Mouse (Mus musculus) kidney, postnatal 0 days (tissue): ENCODE measurements around the gene Smarca2. TPM values are rescaled to one million over a fixed set of nuclear protein-coding genes. Genes with fewer than 3 reads are reported as not detected.

ENCODE experiments used
- ATAC-seq: fragments of 200-750 bp; cut with Nextera tagmentation; replicated peaks from 2 replicates; pipeline ENCODE4 v1.8.0; 2017; ENCODE audit warnings: low read depth, moderate number of reproducible peaks, moderate TSS enrichment, moderate library complexity; ENCODE audit not compliant: low FRiP score
- DNase-seq: peaks from one replicate; pipeline ENCODE4 v3.0.0-alpha.2; 2016; ENCODE audit warnings: low spot score
- H3K27ac ChIP-seq: fragments of 300-500 bp; sonication (generic); 2 replicates; pipeline ENCODE4 v1.5.1; 2014; ENCODE audit warnings: mild to moderate bottlenecking
- H3K27me3 ChIP-seq: fragments of 300-500 bp; sonication (generic); 2 replicates; pipeline ENCODE4 v1.6.1; 2014; ENCODE audit warnings: low read length, mixed read lengths; ENCODE audit not compliant: insufficient read depth
- H3K36me3 ChIP-seq: fragments of 300-500 bp; sonication (generic); 2 replicates; pipeline ENCODE4 v1.6.1; 2014; ENCODE audit warnings: low read length, mixed read lengths; ENCODE audit not compliant: insufficient read depth
- H3K4me1 ChIP-seq: fragments of 300-500 bp; sonication (generic); replicated peaks from 2 replicates; pipeline ENCODE4 v1.6.1; 2014; ENCODE audit warnings: antibody characterized with exemption, low read length, mixed read lengths; ENCODE audit not compliant: insufficient read depth
- H3K4me2 ChIP-seq: fragments of 300-500 bp; sonication (generic); 2 replicates; pipeline ENCODE4 v1.6.1; 2014; ENCODE audit warnings: mild to moderate bottlenecking, low read length, moderate library complexity, mixed read lengths
- H3K4me3 ChIP-seq: fragments of 300-500 bp; sonication (generic); replicated peaks from 2 replicates; pipeline ENCODE4 v1.5.1; 2014; ENCODE audit warnings: low read depth, low read length
- H3K9ac ChIP-seq: fragments of 300-500 bp; sonication (generic); 2 replicates; pipeline ENCODE4 v1.6.1; 2014; ENCODE audit warnings: low read depth, low read length
- H3K9me3 ChIP-seq: fragments of 300-500 bp; sonication (generic); replicated peaks from 2 replicates; pipeline ENCODE4 v1.6.1; 2016; ENCODE audit warnings: low read length, inconsistent platforms, mixed read lengths
- CTCF ChIP-seq: IDR thresholded peaks from 2 replicates; pipeline ENCODE4 v1.5.1; 2016; ENCODE audit warnings: antibody characterized with exemption, low read depth, mild to moderate bottlenecking, moderate library complexity
- WGBS: fragments of 180-500 bp; shearing (Covaris S2); extraction: QIAGEN DNeasy Blood & Tissue Kit; methylation state at CpG from one replicate; pipeline ENCODE4 v1.1.7; 2014; 5-methylcytosine and 5-hydroxymethylcytosine counted together
- polyA plus RNA-seq: library from polyadenylated mRNA; unstranded; fragments of >200 nt; fragmentation: Nextera tagmentation; extraction: Ambion mirVana; gene quantifications from 2 replicates; pipeline ENCODE4 v1.2.1, GENCODE M21; 2015

Smarca2 gene
- polyA plus RNA-seq, 1 experiment from 2014 or later = 36.1 TPM

DNA sequence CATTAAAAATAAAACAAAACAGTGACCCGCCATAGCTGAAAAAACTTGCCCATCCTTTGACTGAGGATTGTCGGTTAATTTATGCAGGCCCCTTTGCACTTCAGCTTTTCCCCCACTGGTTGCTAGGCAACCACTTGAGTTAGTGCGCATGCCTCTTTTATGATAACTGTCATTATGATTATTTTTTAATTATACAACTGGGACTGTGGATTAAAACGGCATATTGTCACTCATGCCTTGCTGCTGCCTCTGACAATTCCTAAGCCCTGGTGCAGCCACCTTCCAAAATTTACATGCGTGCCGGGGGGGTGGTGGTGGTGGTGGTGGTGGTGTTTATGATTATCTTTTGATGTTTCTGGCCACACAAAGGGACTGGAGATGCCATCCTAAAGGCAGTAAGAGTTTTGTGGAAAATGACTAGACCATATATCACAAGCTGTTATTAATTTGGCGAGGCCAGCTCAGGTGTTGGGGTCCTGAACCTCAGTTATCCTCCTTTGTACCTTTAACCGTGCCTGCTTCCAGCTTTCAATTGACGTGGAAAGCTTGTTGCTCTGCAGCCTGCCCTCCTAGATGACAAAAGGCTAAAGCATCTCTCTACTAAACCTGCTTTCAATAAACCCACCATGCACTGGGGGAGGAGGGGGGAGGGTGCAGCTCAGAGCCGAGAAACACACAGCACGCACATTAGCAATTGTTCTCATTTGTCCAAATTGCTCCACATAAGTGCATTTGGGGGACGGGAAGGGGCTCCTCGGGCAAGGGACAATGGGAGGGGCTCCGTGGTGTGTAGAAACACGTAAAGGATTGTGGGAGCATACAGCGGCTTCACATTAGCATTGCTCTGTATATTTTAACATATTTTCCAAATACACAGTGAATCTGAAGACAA is 165.0 kb downstream of the Smarca2 start:
- H3K27me3 ChIP-seq = no peaks in the 10 kb centered on the region
- ATAC-seq = no peak
- no peaks in the 10 kb centered on the region for H3K4me1 ChIP-seq
- no peak overlapping the region for H3K4me2 ChIP-seq
- peaks cover 33% of the 10 kb centered on the region; the same call in 1 of the 2 replicates for H3K36me3 ChIP-seq
- no peak overlapping the region for H3K4me3 ChIP-seq
- DNase-seq = peak; percentile 25
- WGBS = 68% methylated on average over 16 of the region's 16 CpGs
- H3K9ac ChIP-seq = no peak overlapping the region
- no peak for TF ChIP-seq CTCF
- H3K27ac ChIP-seq = no peak overlapping the region
- H3K9me3 ChIP-seq = no peaks in the 10 kb centered on the region

DNA sequence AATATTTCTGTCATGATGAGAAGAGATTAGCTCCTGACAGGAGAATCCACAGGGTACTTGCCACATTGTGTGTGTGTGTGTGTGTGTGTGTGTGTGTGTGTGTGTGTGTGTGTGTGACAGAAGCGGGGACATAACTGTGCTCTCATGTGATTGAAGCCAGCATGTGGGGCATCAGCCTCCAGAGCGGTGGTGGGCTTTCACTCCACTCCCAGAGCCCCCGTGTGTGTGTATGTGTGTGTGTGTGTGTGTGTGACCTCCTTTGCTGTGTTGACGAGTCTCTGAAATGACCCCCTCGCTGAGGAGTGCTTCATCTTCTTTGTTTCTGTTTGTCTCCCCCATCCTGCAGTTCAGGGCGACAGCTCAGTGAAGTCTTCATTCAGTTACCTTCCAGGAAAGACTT is 165.7 kb downstream of the Smarca2 start:
- Histone ChIP-seq H3K4me2 (no peak overlapping the region), H3K4me3 (no peak overlapping the region), H3K9me3 (no peaks in the 10 kb centered on the region), H3K27ac (no peak overlapping the region), H3K27me3 (no peaks in the 10 kb centered on the region), H3K36me3 (peaks cover 38% of the 10 kb centered on the region; the same call in 1 of the 2 replicates), H3K4me1 (no peaks in the 10 kb centered on the region), H3K9ac (no peak overlapping the region)
- no peak for DNase-seq
- ATAC-seq = no peak
- TF ChIP-seq CTCF = no peak
- WGBS = 73% methylated on average over 6 of the region's 6 CpGs

DNA sequence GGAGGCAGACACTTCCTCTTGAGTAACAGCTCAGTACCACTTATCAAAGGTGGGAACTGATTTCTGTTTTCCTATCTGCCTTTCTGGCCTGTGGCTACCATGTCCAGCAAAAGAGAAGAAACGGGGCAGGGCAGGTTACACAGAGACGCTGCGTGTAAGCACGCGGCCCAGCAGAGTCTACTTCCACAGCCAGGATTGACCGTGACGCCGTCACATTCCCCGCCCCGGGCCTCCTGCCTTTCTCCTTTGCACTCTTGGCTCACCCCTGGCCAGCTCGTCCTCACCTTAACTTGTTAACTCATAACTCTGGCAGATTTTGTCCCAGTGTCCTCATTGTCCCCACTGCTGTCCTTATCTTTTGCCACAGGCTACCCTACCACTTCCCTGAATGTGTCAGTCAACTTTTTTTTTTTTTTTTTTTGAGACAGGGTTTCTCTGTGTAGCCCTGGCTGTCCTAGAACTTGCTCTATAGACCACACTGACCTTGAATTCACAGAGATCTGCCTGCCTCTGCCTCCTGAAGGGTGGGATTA is 167.3 kb downstream of the Smarca2 start:
- H3K27me3 ChIP-seq = no peaks in the 10 kb centered on the region
- H3K36me3 ChIP-seq = peaks cover 44% of the 10 kb centered on the region; the same call in 1 of the 2 replicates
- 92% methylated on average over 11 of the region's 11 CpGs for WGBS
- ATAC-seq (no peak), DNase-seq (no peak)
- TF ChIP-seq CTCF = no peak
- H3K4me2 ChIP-seq = no peak overlapping the region
- no peak overlapping the region for H3K27ac ChIP-seq
- no peak overlapping the region for H3K9ac ChIP-seq
- no peak overlapping the region for H3K4me3 ChIP-seq
- H3K4me1 ChIP-seq = no peaks in the 10 kb centered on the region
- H3K9me3 ChIP-seq = no peaks in the 10 kb centered on the region

DNA sequence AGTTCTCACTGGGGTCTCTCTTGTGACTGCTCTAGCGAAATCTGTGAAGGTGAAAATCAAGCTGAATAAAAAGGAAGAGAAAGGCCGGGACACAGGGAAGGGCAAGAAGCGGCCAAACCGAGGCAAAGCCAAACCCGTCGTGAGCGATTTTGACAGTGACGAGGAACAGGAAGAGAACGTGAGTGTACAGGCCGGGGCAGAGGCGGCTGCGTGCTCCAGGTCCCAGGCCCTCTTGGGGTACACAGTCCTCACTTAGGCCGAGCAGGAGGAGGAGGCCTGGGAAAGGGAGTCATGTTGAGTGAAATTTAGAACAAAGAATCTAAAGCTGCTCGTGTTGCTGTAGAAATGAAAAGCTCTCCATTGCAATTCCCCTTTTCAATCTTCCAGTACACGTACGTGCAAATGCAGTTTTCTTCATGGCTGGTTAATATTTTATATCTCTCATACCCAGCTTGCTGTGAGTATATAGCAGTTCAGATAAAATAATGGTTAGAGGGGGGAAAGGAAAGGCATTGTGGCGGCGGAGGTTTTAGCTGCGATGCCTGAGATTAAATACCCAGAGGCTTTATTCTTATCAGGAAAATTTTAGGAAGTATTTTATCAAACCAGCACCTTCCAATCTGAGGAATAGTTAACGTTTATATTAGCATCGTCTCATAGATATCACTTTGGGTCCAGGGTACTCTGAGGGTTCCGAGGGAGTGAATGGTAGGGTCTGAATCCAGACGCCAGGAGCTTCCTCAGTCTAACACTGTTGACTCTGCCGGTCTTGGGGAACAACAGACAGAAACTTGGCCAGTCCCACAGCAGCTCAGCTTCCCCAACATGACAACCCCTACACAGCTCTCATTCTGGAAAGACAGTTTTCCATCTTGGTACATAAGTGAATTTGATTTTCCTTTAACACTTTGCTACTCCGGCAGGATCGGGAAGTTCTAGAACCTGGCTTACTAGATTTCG is 171.5 kb downstream of the Smarca2 start:
- no peak overlapping the region for H3K4me2 ChIP-seq
- DNase-seq (no peak), ATAC-seq (no peak)
- H3K4me3 ChIP-seq = no peak overlapping the region
- H3K4me1 ChIP-seq = no peaks in the 10 kb centered on the region
- no peaks in the 10 kb centered on the region for H3K9me3 ChIP-seq
- no peak overlapping the region for H3K9ac ChIP-seq
- H3K36me3 ChIP-seq = peaks cover 43% of the 10 kb centered on the region; the same call in 1 of the 2 replicates
- no peaks in the 10 kb centered on the region for H3K27me3 ChIP-seq
- no peak for TF ChIP-seq CTCF
- H3K27ac ChIP-seq = no peak overlapping the region
- WGBS = 80% methylated on average over 27 of the region's 27 CpGs

DNA sequence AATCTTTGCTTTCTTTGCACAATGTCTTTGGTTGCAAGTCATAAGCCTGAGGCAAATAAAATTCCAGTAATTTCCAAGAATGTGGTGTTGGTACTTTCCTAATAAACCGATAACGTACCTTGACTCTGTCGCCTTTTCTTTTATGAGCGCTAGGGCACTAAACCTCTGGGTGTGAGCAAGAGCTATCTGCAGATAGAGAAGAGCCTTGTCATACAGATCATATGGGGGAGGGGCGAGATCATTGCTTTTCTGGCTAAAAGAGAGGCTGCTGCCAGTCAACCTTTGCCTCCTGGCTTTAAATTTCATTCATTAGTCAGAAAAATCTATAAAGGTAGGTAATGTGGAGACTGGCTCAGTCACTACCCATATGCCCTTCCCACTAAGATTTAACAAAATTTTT is 173.3 kb downstream of the Smarca2 start:
- Histone ChIP-seq H3K4me3 (no peak overlapping the region), H3K4me2 (no peak overlapping the region), H3K9me3 (no peaks in the 10 kb centered on the region), H3K27ac (no peak overlapping the region), H3K36me3 (peaks cover 30% of the 10 kb centered on the region; the same call in 1 of the 2 replicates), H3K27me3 (no peaks in the 10 kb centered on the region), H3K4me1 (no peaks in the 10 kb centered on the region), H3K9ac (no peak overlapping the region)
- WGBS = 92% methylated on average over 5 of the region's 5 CpGs
- DNase-seq (no peak), ATAC-seq (no peak)
- no peak for TF ChIP-seq CTCF

DNA sequence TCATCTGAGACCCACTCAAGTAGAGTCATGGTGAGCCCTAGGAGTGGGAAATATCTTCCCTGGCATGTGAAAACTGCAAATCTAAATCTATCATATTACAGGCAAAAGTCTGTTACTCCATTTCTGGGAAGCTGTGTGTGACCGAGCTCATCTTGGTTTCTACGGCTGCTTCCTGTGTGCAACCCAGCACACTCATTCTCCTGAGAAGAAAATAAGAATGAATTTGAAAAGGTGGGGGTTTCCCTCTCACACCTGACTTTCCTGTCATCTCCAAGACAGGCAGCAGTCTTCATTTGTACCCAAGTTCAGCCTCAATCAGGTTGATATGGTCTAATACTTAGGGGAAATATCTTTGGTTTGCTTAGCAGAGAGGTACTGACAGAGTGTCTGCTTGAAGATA is 176.4 kb downstream of the Smarca2 start:
- ATAC-seq (no peak), DNase-seq (no peak)
- Histone ChIP-seq H3K27me3 (no peaks in the 10 kb centered on the region), H3K4me3 (no peak overlapping the region), H3K27ac (no peak overlapping the region), H3K4me2 (no peak overlapping the region), H3K4me1 (no peaks in the 10 kb centered on the region), H3K9me3 (no peaks in the 10 kb centered on the region), H3K36me3 (peaks cover 15% of the 10 kb centered on the region; the same call in 1 of the 2 replicates), H3K9ac (no peak overlapping the region)
- WGBS = 93% methylated on average over 2 of the region's 2 CpGs
- no peak for TF ChIP-seq CTCF
